Mouse (Mus musculus) stomach, embryonic 16.5 days (tissue): ENCODE measurements around the gene Car4. TPM values are rescaled to one million over a fixed set of nuclear protein-coding genes. Genes with fewer than 3 reads are reported as not detected.

Source experiments
- ATAC-seq: fragments of 200-750 bp; cut with Nextera tagmentation; 2 replicates; pipeline ENCODE4 v1.8.0; 2017; ENCODE audit warnings: moderate number of reproducible peaks, moderate TSS enrichment; ENCODE audit not compliant: insufficient read depth, low FRiP score
- H3K27ac ChIP-seq: fragments of 300-500 bp; sonication (generic); 2 replicates; pipeline ENCODE4 v1.5.1; 2014; ENCODE audit warnings: low read length
- H3K27me3 ChIP-seq: fragments of 300-500 bp; sonication (generic); 2 replicates; pipeline ENCODE4 v1.6.1; 2014; ENCODE audit warnings: low read length, control low read depth, mixed read lengths; ENCODE audit not compliant: control insufficient read depth, insufficient read depth
- H3K36me3 ChIP-seq: fragments of 300-500 bp; sonication (generic); 2 replicates; pipeline ENCODE4 v1.6.1; 2014; ENCODE audit warnings: low read length; ENCODE audit not compliant: control insufficient read depth, insufficient read depth
- H3K4me1 ChIP-seq: fragments of 300-500 bp; sonication (generic); 2 replicates; pipeline ENCODE4 v1.6.1; 2014; ENCODE audit warnings: low read length, control low read depth, mixed read lengths; ENCODE audit not compliant: control insufficient read depth, insufficient read depth
- H3K4me2 ChIP-seq: fragments of 300-500 bp; sonication (generic); 2 replicates; pipeline ENCODE4 v1.6.1; 2014; ENCODE audit warnings: low read depth, low read length, mixed read lengths
- H3K4me3 ChIP-seq: fragments of 300-500 bp; sonication (generic); replicated peaks from 2 replicates; pipeline ENCODE4 v1.5.1; 2014; ENCODE audit warnings: mild to moderate bottlenecking, low read length
- H3K9ac ChIP-seq: fragments of 300-500 bp; sonication (generic); 2 replicates; pipeline ENCODE4 v1.6.1; 2014; ENCODE audit warnings: low read length
- H3K9me3 ChIP-seq: fragments of 300-500 bp; sonication (generic); replicated peaks from 2 replicates; pipeline ENCODE4 v1.6.1; 2016; ENCODE audit warnings: low read length, control low read depth; ENCODE audit not compliant: control insufficient read depth
- WGBS: fragments of 180-500 bp; shearing (Covaris S2); extraction: QIAGEN DNeasy Blood & Tissue Kit; methylation state at CpG from one replicate; pipeline ENCODE4 v1.1.7; 2014; 5-methylcytosine and 5-hydroxymethylcytosine counted together
- polyA plus RNA-seq: library from polyadenylated mRNA; unstranded; fragments of >200 nt; fragmentation: Nextera tagmentation; extraction: Ambion mirVana; gene quantifications from 2 replicates; pipeline ENCODE4 v1.2.1, GENCODE M21; 2015

Car4 gene
- polyA plus RNA-seq, 1 experiment from 2014 or later = 0.35 TPM

GRCm38 (mm10) chr11:84962536-84962935, 5.0 kb downstream of the Car4 start:
- Histone ChIP-seq H3K4me1 (peaks cover 6% of the 10 kb centered on the region), H3K4me2 (no peak overlapping the region), H3K27ac (no peak overlapping the region), H3K36me3 (no peaks in the 10 kb centered on the region), H3K9me3 (no peaks in the 10 kb centered on the region), H3K27me3 (peaks cover 20% of the 10 kb centered on the region), H3K4me3 (no peak overlapping the region), H3K9ac (no peak overlapping the region)
- ATAC-seq = no peak
- WGBS = 71% methylated on average over 4 of the region's 4 CpGs

- Histone ChIP-seq H3K9ac (no peak overlapping the region), H3K4me2 (no peak overlapping the region), H3K27ac (no peak overlapping the region), H3K4me3 (no peak overlapping the region), H3K27me3 (peaks cover 12% of the 10 kb centered on the region), H3K36me3 (no peaks in the 10 kb centered on the region), H3K9me3 (no peaks in the 10 kb centered on the region), H3K4me1 (0 out of 2 replicates have a peak, but pooled peaks cover 1% of the 10 kb centered on the region)
- 83% methylated on average over 3 of the region's 3 CpGs for WGBS
- no peak for ATAC-seq
Measured at GRCm38 (mm10) chr11:84963556-84963955, 6.0 kb downstream of the Car4 start.

- Histone ChIP-seq H3K4me2 (no peak overlapping the region), H3K27ac (no peak overlapping the region), H3K27me3 (no peaks in the 10 kb centered on the region), H3K4me1 (0 out of 2 replicates have a peak, but pooled peaks cover 5% of the 10 kb centered on the region), H3K9me3 (no peaks in the 10 kb centered on the region), H3K9ac (no peak overlapping the region), H3K4me3 (no peak overlapping the region), H3K36me3 (no peaks in the 10 kb centered on the region)
- no peak for ATAC-seq
- WGBS = 71% methylated on average over 4 of the region's 4 CpGs
Measured at GRCm38 (mm10) chr11:84966696-84967095, 9.1 kb downstream of the Car4 start.

- H3K4me2 ChIP-seq = no peak overlapping the region
- WGBS = 31% methylated on average over 5 of the region's 5 CpGs
- no peak overlapping the region for H3K9ac ChIP-seq
- 0 out of 2 replicates have a peak, but pooled peaks have one; percentile 8 for ATAC-seq
- no peaks in the 10 kb centered on the region for H3K36me3 ChIP-seq
- H3K4me1 ChIP-seq = 0 out of 2 replicates have a peak, but pooled peaks cover 5% of the 10 kb centered on the region
- H3K4me3 ChIP-seq = no peak overlapping the region
- H3K27me3 ChIP-seq = no peaks in the 10 kb centered on the region
- no peak overlapping the region for H3K27ac ChIP-seq
- H3K9me3 ChIP-seq = no peaks in the 10 kb centered on the region
Measured at GRCm38 (mm10) chr11:84967113-84967512, 9.5 kb downstream of the Car4 start.

GRCm38 (mm10) chr11:84968309-84968708, 10.7 kb downstream of the Car4 start:
- no peaks in the 10 kb centered on the region for H3K9me3 ChIP-seq
- ATAC-seq = no peak

GRCm38 (mm10) chr11:84968775-84969174, 11.2 kb downstream of the Car4 start:
- WGBS = 43% methylated on average over 6 of the region's 6 CpGs
- H3K4me1 ChIP-seq = 0 out of 2 replicates have a peak, but pooled peaks cover 5% of the 10 kb centered on the region
- no peaks in the 10 kb centered on the region for H3K36me3 ChIP-seq
- no peaks in the 10 kb centered on the region for H3K27me3 ChIP-seq
- H3K4me3 ChIP-seq = no peak overlapping the region
- H3K9ac ChIP-seq = no peak overlapping the region
- no peaks in the 10 kb centered on the region for H3K9me3 ChIP-seq
- ATAC-seq = peak; percentile 34; the same call in 1 of the 2 replicates
- H3K4me2 ChIP-seq = no peak overlapping the region
- H3K27ac ChIP-seq = no peak overlapping the region

More at GRCm38 (mm10) chr11:84968309-84968708, 10.7 kb downstream of the Car4 start:
- Histone ChIP-seq H3K27me3 (no peaks in the 10 kb centered on the region), H3K4me1 (0 out of 2 replicates have a peak, but pooled peaks cover 5% of the 10 kb centered on the region), H3K9ac (no peak overlapping the region), H3K4me3 (no peak overlapping the region), H3K36me3 (no peaks in the 10 kb centered on the region), H3K4me2 (no peak overlapping the region), H3K27ac (no peak overlapping the region)
- WGBS = 67% methylated on average over 4 of the region's 4 CpGs

- ATAC-seq = no peak
- 0 out of 2 replicates have a peak, but pooled peaks cover 5% of the 10 kb centered on the region for H3K4me1 ChIP-seq
- no peak overlapping the region for H3K27ac ChIP-seq
- H3K4me3 ChIP-seq = no peak overlapping the region
- no peak overlapping the region for H3K9ac ChIP-seq
- 50% methylated on average over 3 of the region's 3 CpGs for WGBS
- no peaks in the 10 kb centered on the region for H3K9me3 ChIP-seq
- H3K27me3 ChIP-seq = no peaks in the 10 kb centered on the region
- no peaks in the 10 kb centered on the region for H3K36me3 ChIP-seq
- no peak overlapping the region for H3K4me2 ChIP-seq
Measured at GRCm38 (mm10) chr11:84972067-84972466, 14.5 kb downstream of the Car4 start.

GRCm38 (mm10) chr11:84973661-84974060, 16.1 kb downstream of the Car4 start:
- H3K27ac ChIP-seq = no peak overlapping the region
- no peak overlapping the region for H3K4me3 ChIP-seq
- no peaks in the 10 kb centered on the region for H3K27me3 ChIP-seq
- WGBS = 49% methylated on average over 5 of the region's 5 CpGs
- no peaks in the 10 kb centered on the region for H3K9me3 ChIP-seq
- H3K4me1 ChIP-seq = 0 out of 2 replicates have a peak, but pooled peaks cover 3% of the 10 kb centered on the region
- no peak for ATAC-seq
- H3K9ac ChIP-seq = no peak overlapping the region
- no peak overlapping the region for H3K4me2 ChIP-seq
- H3K36me3 ChIP-seq = no peaks in the 10 kb centered on the region

- H3K9ac ChIP-seq = no peak overlapping the region
- no peaks in the 10 kb centered on the region for H3K27me3 ChIP-seq
- H3K4me3 ChIP-seq = no peak overlapping the region
- no peak overlapping the region for H3K4me2 ChIP-seq
- no peak overlapping the region for H3K27ac ChIP-seq
- WGBS = 53% methylated on average over 7 of the region's 7 CpGs
- no peaks in the 10 kb centered on the region for H3K36me3 ChIP-seq
- no peaks in the 10 kb centered on the region for H3K4me1 ChIP-seq
- no peaks in the 10 kb centered on the region for H3K9me3 ChIP-seq
- no peak for ATAC-seq
Measured at GRCm38 (mm10) chr11:84974582-84974981, 17.0 kb downstream of the Car4 start.
